Mouse (Mus musculus) liver, postnatal 0 days (tissue): ENCODE measurements around the gene Foxn3.

Experiments used
- CTCF ChIP-seq: sonication (generic); IDR thresholded peaks from 2 replicates; pipeline ENCODE4 v1.5.1; 2016; ENCODE audit warnings: antibody characterized with exemption, low read depth
- EP300 ChIP-seq: IDR thresholded peaks from 2 replicates; pipeline ENCODE4 v1.6.1; 2016; ENCODE audit warnings: antibody characterized with exemption, low read depth, mild to moderate bottlenecking

DNA sequence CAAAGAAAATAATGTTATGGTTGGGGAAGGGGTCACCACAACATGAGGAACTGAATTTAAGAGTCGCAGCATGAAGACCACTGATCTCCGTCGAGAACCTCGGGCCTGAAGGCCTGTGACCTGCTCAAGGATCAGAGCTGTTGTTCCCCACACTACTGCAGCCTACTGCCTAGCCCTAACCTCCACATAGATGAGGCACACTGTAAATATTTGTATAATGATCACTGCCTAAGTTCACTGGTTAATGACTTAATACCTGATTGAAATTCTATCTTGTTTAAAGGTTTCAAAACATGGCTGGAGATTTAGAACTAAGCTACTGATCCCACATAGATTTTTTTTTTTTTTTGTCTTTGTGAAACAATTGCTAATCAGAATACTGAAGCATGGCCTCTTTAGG is 61.2 kb downstream of the Foxn3 start:
- no peak for TF ChIP-seq CTCF
- no peak for TF ChIP-seq EP300
